Mouse (Mus musculus) natural killer cell, adult 2 months (primary cell): Measurements from ENCODE around the gene Tspo2.
"Not testable (repeated sequence)": the region's sequence is repeated elsewhere in the genome, so short reads cannot be mapped to it uniquely, and the experiment has no call there.

Experiments used
- DNase-seq, 2 experiments: peaks; one replicate each; pipeline ENCODE4 v3.0.0; 2022; ENCODE audit warnings: low spot score in 2 of 2

The Tspo2 gene

DNA sequence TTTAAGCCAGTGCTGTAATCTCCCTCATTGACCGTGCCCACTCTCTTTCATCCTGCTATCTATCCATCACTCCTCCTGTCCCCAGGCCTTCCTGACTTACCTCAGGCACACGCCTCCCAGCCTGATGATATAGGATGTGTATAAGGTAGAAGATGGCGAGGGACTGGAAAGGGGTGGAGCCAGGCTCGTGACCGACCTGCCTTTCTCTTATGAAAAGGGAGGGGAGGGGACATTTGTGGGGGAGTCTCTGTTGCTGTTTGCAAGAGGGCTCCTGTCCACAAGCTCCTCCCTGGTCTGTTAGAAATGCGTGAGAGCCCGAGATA lies at the start of gene Tspo2:
Tspo2 (minus strand) TSS at position 170 of the 323 bp plus-strand sequence.
- no peak for DNase-seq

DNA sequence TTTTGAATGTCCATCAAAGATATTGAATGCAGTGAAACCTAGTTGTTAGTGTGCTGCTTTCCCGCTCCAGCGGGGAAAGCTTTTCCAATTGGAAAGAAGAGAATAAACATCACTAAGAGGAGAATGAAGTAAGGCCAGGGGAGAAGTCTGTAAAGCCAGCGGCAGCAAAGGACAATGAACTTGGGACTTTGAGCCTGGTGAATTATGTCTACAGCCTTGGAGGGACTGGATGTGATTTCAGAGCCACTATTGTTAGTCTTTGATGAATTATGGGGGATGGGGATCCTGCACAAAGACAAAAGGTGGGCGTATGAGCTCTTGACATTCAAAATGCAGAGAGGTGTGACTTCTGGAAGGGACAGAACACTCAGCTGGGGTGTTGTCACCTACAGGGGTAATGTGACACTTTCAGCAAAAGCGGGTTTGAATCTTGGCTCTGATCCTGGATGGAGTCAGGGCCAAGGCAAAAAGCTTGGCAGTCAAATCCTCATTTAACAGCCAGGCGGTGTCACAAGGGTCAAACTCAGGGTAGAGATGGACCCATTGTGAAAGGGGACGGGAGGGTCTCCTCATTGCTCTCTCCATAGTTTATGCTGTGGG lies 49.6 kb upstream of the Tspo2 start:
- DNase-seq, result no peak

DNA sequence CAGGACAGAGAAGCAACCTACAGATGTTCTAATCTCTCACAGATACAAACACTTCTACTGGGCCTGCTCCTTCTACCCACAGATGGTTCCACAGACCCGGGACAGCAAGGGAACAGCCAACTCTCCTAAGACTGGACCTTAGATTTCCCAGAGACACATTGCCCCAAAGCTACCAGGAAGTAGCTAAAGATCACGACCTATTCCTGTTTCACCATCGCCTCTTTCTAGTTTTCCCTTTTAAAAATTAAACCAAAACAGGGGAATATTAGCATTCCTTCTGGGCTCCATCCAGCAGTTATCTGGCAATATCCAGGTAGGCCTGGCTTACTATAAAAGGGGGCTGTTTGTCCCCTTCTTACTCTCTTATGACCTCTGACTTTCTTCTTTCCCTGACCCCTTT lies 46.7 kb upstream of the Tspo2 start:
- no peak for DNase-seq

DNA sequence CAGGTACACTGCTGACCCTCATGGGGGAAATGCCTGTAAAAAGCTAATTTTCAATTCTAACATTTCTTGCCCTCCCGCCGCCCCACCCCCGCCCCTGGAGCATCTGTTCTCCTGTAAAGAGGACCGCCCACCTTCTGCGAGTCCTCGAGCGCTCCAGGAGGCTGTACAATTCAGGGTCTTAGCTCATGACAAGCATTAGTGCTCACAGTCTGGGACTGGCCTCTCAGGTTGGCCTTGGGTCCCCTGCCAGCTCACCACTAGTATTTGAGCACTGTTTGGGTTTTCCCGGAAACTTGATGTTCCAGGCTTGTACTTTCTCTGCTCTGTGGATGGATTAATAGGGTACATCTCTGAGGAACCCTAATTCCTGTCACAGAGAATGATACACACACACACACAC lies 42.7 kb upstream of the Tspo2 start:
- no peak for DNase-seq

DNA sequence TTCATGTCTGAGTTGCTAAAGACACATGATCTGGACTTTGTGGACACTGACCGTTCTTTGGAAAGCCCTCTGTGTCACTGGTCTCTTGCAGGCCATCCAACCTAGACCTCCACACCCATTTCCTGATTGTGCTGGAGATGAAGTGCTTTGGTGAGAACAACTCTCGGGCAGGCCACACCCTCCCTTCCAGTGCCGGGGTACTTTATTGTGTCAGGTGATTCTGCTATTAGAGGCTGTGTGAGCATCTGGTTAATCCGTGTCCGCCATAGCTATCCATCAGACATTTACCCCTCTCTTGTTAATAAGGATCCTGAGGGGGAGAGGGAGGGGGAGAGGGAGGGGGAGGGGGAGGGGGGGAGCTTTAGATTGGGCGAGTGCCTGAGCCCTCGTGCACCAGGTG lies 42.3 kb upstream of the Tspo2 start:
- DNase-seq, result no peak

DNA sequence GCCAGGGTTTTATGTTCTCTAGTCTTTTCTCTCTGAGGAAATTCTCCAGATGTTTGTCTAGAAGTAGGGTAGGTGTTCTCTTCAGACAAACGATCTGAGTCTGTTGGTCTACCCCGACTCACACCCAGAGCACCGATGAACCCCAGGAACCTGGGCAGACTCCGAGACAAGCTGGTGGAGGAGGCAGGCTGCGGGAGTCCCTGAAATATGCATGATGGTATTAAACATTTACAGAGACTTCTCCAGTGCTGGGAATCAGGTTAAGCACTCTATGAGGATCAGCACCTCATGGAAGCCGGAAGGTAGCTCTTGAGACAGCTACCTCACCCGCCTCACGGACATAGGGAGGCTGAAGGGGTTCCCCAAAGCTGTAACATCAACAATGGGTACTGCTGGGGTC lies 41.3 kb upstream of the Tspo2 start:
- DNase-seq, result no peak

DNA sequence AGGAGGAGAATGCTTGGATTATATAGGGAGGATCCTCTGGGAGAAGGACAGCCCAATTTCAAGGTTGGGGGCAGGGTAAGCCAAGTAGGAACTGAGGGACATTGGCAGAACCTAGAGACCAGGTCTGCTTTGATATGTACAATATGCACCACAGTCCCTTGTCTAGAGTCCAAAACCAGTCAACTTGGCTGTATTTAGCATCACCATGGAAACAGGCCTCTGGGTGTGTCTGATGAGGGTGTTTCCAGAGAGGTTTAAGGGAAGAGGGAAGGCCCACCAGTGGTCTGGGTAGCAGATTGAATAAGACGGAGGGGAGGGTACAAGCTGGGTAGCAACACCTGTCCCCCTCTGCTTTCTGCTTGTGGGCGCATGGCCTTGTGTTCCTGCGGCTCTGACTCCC lies 38.1 kb upstream of the Tspo2 start:
- DNase-seq, result no peak

DNA sequence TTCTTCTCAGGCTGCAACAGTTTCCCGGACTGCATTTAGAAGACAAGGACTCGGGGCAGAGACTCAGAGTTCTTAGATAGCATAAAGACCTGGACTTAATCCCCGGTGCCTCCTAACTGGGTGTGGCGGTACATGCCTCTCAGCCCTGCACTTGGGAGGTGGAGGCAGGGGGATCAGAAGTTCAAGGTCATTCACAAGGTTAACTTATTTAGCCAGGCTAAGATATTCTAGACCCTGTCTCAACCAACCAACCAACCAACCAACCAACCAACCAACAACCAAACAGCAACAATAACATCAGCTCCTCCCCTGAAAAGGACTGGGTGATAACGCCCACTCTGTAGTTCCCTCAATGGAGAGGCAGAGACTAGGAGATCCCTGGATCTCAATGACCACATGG lies 32.9 kb upstream of the Tspo2 start:
- DNase-seq, result no peak

DNA sequence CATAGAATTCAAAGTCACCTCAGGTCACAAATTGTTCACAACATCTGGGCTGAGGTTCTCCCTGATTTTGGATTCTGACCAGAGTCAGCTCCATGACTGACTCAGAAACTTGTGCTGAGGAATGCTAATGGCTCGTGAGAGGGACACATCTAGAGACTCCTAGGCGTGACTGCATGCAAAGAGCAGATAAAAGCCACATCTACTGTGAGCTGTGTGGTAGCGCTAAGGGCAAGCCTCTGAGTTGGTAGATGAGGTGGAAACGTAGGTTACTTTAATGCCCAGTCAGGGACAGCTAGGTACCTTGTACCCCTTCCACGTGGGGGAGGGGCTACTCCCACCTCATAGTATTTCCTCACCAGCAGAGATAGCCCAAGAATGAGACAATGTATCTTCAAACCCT lies 32.4 kb upstream of the Tspo2 start:
- no peak for DNase-seq

DNA sequence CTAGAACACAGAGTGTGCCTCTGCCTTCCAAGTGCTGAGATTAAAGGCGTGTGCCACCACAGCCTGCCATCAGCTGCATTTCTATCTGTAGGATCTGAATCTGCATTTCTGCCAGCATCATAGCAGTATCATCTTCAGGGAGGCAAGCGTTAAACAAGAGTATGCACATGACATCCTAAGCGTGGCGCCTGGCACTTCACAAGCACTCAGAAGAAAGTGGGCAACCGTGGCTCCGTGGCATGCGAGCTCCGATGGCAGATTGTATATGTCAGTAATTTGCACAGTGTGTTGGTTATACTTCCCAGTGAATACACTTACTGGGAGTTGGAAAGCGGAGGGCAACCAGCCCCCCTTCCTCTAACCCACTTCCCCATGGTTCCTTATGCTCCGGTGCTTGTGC lies 28.6 kb upstream of the Tspo2 start:
- DNase-seq, result no peak

DNA sequence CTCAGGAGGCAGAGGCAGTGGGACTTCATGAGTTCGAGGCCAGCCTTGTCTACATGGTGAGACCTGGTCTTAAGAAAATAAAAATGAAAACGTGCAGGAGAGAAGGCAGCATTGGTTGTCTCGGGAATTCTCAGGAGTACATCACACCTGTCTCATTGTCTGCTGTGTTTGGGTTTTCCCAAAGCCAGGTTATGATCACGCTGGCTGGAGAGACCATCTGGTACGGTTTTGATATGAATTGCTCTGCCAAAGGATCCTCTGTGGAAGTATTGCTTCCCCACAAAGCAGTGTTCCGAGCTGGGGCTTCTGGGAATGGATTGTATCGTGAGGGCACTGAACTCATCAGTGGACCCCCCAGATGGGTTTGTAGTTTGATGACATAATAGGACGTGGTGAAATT lies 24.1 kb upstream of the Tspo2 start:
- DNase-seq, result no peak

DNA sequence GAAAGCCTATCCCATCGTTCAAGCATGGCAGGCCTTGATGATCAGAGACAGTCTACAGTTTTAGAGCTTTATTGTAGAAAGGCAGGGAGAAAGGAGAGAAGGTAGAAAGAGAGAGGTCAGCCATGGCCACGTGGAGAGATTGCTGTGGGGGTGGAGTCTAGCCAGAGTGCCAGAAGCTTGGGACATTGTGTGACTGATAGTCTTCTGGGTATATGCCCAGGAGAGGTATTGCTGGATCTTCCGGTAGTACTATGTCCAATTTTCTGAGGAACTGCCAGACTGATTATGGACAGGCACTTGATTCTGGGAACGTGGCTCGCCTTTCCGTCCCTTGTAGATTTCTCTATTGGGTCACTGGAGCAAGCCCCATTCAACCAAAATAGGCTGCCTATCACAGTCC lies 23.0 kb upstream of the Tspo2 start:
- DNase-seq, result not testable (repeated sequence)

DNA sequence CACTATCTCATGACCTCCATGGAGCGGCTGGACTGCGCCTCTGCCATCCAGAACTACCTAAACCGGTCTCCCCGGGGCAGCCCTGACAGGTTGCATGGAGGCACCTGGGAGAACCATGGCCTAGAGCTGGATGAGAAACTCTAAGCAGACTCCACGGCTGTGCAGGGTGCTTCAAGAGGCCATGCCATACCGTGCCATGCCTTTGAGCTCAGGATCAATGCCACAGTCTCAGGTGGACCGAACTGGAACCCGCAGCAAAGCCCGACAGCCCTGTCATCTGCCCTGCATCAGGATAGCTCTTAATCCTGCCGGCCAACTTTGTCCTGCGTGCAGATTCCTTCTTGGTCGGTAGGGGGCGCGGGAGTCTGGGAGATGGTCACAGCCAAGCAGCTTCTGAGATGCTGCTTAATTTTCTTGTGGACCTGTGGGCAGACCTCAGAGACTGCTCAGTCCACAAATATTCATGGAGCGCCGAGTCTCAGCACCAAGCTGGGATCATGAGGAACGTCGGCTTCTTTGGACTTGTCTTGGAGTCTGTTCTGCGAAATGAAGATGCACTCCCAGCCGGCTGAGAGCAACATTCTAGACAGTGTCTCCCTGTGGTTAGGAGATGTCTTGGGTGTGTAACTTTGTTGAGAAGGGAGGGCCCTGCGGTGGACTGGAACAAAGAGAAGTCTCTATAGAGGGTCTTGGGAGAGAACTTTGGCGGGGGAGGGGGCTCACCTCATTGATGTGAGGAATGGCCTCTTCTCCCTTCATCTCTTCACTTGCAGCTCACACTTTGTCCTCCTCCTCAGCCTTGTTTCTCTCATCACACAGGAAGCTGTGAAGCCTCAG lies 16.3 kb upstream of the Tspo2 start:
- peak; percentile 74 to 77 for DNase-seq

DNA sequence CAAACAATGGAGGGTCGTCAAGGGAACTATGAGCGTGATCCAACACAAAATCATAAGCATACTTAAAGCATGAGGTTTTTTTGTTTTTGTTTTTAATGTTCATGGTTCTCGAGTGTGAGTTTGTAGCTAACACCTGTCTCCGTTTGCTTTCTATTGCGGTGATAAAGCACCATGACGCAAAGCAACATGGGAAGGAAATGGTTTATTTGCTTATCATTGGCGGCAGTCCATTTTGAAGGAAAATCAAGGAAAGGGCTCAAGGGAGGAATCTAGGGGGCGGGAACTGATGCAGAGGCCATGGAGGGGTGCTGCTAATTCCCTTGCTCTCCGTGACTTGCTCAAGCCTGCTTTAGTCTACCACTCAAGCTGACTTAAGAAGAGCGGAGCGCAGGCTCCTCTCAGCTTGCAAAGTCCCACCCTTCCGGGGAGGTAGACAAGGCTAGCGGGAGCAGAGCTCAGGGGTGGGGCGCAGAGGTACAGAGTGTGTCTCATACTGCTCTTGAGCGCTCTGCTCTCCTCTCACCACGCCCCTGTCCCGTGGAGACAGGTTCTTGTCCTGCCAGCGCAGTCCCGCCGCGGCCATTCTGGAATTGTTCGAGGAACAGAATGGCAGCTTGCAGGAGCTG lies 15.6 kb upstream of the Tspo2 start:
- DNase-seq, result peak; percentile 15 to 18

DNA sequence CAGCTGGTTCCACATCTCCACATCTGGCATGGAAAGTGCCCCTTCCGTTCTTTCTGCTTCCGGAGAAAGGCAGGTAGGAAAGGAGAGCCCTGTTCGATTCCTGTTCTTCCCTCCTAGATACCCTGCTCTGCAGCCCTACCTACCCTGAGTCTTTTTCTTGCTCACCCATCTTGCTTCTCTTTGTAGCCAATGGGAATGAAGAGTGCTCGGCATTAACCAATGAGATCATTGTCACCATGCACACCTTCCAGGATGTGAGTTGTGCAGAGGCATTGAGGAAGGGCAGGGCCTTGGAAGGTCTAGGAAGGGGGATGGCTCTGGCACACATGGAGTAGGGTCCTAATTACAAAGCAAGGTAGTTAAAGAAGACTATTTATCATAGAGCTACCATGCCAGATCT lies 12.1 kb upstream of the Tspo2 start:
- DNase-seq, result no peak

DNA sequence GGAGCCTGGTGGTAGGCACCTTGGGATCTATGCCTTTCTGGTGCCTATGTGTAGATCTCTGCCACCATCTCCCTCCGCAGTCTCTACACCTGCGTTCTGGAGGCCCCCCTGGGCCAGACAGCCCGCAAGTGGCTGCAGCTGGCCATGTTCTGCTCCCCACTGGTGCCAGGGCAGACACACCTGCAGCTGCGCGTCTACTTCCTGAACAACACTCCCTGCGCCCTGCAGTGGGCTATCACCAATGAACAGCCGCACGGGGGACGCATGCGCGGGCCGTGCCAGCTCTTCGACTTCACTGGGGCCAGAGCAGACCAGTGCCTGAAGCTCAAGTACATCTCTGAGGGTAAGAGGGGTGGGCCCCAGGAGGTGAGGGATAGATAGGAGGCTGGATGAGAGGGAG lies 10.8 kb upstream of the Tspo2 start:
- DNase-seq, result peak in 1 of 2 experiments; percentile 29

DNA sequence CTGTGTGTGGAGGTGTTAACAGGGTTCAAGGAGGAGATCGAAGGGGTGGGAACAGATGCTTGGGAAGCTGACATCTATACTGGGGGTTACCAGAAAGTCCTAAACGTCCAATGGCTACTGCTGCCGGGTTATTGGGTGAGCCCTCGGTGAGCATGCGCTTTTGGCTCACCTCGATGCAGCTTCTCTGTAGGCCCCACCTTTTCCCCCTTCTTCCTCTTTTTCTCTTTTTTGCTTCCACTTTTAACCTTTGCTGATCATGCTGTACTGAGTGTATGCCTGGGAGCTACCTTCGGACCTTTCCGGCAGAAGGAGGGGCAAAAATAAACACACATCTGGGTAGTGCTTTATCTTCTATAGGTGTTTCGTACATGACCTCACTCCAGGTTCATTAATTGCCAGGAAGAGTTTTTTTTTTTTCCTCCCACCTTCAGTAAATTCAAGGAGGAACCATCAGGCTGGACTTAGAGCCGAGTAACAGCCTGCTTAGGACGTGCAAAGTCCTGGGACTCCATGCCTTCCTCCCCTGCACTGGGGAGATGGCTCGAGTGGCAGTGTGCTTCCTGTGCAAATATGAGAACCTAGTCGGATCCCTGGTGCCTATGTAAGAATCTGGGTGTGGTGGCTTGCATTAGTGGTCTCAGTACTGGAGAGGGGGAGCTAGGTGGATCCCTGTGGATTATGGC lies 6.8 kb upstream of the Tspo2 start:
- DNase-seq, result peak in 1 of 2 experiments; percentile 7

DNA sequence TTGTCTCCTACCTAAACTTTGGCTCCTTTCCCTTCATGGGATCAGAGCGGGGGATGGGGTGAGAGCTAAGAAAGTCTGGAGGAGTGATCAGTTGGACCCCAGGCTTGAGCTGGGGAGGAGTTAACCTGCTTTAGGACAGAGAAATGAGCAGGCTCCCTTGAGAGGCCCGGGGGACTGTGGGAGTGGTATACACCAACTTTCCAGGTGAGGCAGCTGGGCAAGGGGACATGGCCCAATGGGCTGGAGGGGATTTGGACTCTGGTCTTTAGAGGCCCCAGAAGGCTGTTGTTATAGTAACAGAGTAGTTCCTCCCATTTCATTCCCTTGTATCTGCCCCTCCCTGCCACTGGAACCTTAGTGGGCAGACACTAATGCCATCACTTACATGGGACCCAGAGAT lies 4.6 kb upstream of the Tspo2 start:
- no peak for DNase-seq

DNA sequence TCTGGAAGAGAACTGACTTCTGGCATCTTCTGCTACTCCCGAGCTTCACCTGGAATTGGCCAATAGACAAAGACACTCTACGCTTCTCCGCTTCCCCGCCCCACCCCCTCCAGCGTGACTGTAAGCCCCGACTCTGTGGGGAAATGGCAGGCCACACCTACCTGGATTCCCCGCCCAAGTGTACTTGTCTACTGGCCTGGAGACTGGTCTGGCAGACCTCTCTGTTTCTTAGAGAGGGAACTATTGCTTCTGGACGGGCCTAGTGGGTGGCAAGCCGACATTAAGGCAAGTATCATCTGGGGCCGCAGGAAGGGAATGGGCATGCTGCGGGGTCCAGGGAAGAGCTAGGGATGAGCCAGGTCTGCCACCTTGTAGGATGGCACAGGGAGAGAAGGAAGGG lies 3.4 kb upstream of the Tspo2 start, which contains the start of gene Unc5cl:
Unc5cl (plus strand) TSS at position 214 of the 400 bp plus-strand sequence.
- no peak for DNase-seq

DNA sequence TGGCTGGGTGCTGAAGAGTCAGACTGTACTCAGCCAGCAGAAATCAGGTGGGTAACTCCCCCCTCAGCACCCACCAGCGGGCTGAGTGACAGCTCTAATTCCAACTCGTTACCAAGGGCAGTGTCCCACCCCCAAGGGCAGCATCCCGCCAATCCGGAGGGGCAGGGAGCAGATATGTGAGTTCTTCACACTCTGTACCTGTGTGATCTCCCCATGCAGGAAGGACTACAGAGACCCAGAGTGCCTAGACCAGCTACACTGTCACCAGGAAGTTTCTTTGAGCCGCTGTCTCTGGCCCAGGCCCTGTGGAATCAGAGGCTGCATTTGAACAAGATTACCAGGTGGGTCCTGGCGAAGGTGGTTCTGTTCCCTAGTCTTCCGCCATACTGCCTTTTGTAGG lies 2.9 kb upstream of the Tspo2 start:
- DNase-seq, result no peak

DNA sequence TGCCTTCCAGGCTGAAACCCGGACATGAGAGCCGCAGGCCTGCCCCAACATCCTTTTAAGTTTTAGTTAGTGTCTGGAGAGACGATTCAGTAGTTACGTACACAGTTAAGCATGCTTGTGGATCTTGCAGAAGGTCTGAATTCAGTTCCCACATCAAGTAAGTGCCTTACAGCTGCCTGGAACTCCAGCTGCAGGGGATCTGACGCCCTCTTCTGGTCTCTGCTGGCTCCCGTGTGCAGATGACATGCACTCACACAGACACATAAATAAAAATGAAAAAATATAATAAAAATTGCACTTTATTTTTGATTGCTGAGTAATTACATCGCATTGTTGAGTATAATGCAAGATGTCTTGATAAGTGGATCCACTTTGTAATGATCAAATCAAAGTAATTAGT lies 2.2 kb upstream of the Tspo2 start:
- no peak for DNase-seq

DNA sequence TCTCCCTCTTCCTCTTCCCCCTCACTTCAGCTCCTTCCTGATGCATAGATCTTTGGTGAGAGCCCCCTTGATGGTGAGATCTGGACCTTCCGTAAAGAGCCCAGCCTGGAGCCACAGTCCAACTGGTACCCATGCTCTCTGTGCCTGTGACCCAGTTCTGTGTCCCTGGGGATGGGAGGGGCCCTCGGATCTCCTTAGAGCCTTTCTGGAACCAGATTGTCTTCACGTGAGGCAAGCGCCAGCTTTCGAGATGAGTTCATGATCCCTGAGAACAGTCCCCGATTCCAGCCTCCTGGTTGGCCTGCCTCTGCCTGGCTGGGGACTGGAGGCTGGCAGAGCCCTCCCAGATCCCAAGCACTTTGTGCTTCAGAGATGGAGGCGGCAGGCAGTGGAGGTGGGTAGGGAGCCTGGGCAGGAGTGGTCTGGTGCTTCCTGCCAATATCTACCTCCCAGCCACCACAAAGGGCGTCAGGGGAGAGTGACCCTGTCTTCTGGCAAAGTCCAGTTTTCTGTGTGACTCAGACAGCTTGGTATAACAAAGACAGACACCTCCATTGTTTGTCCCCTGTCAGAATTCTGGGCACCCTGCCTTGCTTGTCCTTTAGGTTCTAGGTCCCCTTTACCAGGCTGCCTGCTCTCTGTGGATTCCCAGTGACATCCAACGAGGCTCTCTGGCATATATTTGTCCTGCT lies 577 bp upstream of the Tspo2 start:
- DNase-seq, result no peak
